Mouse (Mus musculus) limb, embryonic 14.5 days (tissue): Measurements from ENCODE around the gene Slc12a6. TPM values are rescaled to one million over a fixed set of nuclear protein-coding genes. Genes with fewer than 3 reads are reported as not detected.

Source experiments
- ATAC-seq: fragments of 200-750 bp; cut with Nextera tagmentation; 2 replicates; pipeline ENCODE4 v1.8.0; 2017; ENCODE audit warnings: low read depth, moderate number of reproducible peaks, moderate TSS enrichment; ENCODE audit not compliant: low FRiP score
- DNase-seq: peaks from one replicate; pipeline ENCODE4 v3.0.0-alpha.2; 2015; ENCODE audit warnings: low spot score
- H3K27ac ChIP-seq: fragments of 300-500 bp; sonication (generic); replicated peaks from 2 replicates; pipeline ENCODE4 v1.5.1; 2014; ENCODE audit warnings: low read depth, mild to moderate bottlenecking, low read length, moderate library complexity, mixed read lengths
- H3K27me3 ChIP-seq: fragments of 300-500 bp; sonication (generic); 2 replicates; pipeline ENCODE4 v1.6.1; 2014; ENCODE audit warnings: low read length, mixed read lengths; ENCODE audit not compliant: control insufficient read depth, insufficient read depth
- H3K36me3 ChIP-seq: fragments of 300-500 bp; sonication (generic); 2 replicates; pipeline ENCODE4 v1.6.1; 2014; ENCODE audit warnings: mild to moderate bottlenecking, low read length, moderate library complexity, mixed read lengths; ENCODE audit not compliant: control insufficient read depth, insufficient read depth
- H3K4me1 ChIP-seq: fragments of 300-500 bp; sonication (generic); 2 replicates; pipeline ENCODE4 v1.6.1; 2014; ENCODE audit warnings: antibody characterized with exemption, low read length, mixed read lengths; ENCODE audit not compliant: control insufficient read depth, insufficient read depth
- H3K4me2 ChIP-seq: fragments of 300-500 bp; sonication (generic); replicated peaks from 2 replicates; pipeline ENCODE4 v1.6.1; 2014; ENCODE audit warnings: low read depth, mild to moderate bottlenecking, low read length, moderate library complexity; ENCODE audit not compliant: severe bottlenecking
- H3K4me3 ChIP-seq: fragments of 300-500 bp; sonication (generic); replicated peaks from 2 replicates; pipeline ENCODE4 v1.5.1; 2014; ENCODE audit warnings: low read length
- H3K9ac ChIP-seq: fragments of 300-500 bp; sonication (generic); 2 replicates; pipeline ENCODE4 v1.6.1; 2014; ENCODE audit warnings: mild to moderate bottlenecking, low read depth, low read length, moderate library complexity; ENCODE audit not compliant: severe bottlenecking
- H3K9me3 ChIP-seq: fragments of 300-500 bp; sonication (generic); 2 replicates; pipeline ENCODE4 v1.6.1; 2016; ENCODE audit warnings: low read length; ENCODE audit not compliant: control insufficient read depth
- POLR2A ChIP-seq: fragments of 200-500 bp; IDR thresholded peaks from 2 replicates; pipeline ENCODE4 v1.8.0; 2012; ENCODE audit warnings: inconsistent platforms, mild to moderate bottlenecking, moderate library complexity, borderline replicate concordance; ENCODE audit not compliant: insufficient read depth, insufficient read length; ENCODE audit errors: extremely low read depth
- WGBS: fragments of 180-500 bp; shearing (Covaris S2); extraction: QIAGEN DNeasy Blood & Tissue Kit; methylation state at CpG from one replicate; pipeline ENCODE4 v1.1.7; 2014; 5-methylcytosine and 5-hydroxymethylcytosine counted together
- polyA plus RNA-seq, 2 experiments: library from polyadenylated mRNA; depleted of rRNA in 1 of 2; stranded (reverse) in 1 of 2; unstranded in 1 of 2; fragments of >200 nt; fragmentation: Nextera tagmentation in 1 of 2; extraction: Ambion mirVana in 1 of 2; gene quantifications; 2 replicates each; pipeline versions ENCODE4 v1.2.1 to v1.2.3; 2012 to 2014

Slc12a6 gene
- polyA plus RNA-seq, 2 experiments, result 14.1 to 32.5 TPM

DNA sequence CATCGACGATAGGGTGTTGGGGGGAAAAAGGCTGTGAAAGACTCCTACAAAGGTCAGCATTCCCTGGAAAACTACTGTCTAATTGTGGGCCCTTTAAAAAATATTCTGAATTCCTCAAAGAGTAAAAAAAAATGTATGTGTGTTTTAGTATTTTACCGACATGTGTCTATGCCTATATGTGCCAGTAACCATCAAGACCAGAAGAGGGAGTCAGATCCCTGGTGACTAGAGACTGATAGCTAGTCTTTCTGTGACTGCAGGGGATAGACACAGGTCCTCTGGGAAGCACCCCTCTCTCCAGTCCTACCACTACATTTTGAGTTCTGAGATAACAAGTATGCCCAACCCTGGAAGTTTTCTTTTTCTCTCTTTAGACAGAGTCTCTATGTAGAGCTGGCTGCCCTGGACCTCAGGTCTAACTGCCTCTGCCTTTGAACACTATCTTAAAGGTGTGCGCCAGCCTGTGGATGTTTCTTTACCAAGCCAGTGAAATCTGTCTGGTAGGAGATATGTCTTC is 2.8 kb upstream of the Slc12a6 start:
- H3K36me3 ChIP-seq, result no peaks in the 10 kb centered on the region
- DNase-seq (no peak), ATAC-seq (no peak)
- no peaks in the 10 kb centered on the region for H3K9me3 ChIP-seq
- 38% methylated on average over 4 of the region's 4 CpGs for WGBS
- no peak for TF ChIP-seq POLR2A
- H3K4me3 ChIP-seq, result peak overlapping the region; percentile 66
- no peaks in the 10 kb centered on the region for H3K27me3 ChIP-seq
- peak overlapping the region; percentile 66 for H3K4me2 ChIP-seq
- peaks cover 12% of the 10 kb centered on the region for H3K4me1 ChIP-seq
- no peak overlapping the region for H3K27ac ChIP-seq
- H3K9ac ChIP-seq, result peak overlapping the region; percentile 65; the same call in 1 of the 2 replicates

DNA sequence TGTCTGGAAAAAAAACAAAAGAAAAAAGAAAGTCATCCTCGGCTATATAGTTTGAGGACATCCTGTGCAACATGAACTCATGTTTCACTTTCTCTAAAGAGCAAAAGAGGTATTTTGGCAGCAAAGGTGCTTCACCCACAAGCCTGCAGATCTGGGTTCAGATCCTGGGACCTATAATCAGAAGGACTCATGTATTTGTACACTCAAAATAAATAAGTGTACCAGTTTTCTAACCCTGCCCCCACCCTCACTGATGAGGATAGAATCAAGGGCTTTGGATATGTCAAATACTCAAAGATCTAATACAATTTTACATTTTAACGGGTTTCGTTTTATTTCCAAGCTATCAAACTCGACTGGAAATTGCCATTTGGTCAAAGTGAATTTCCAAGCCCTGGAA is 1.3 kb upstream of the Slc12a6 start:
- DNase-seq, result no peak

DNA sequence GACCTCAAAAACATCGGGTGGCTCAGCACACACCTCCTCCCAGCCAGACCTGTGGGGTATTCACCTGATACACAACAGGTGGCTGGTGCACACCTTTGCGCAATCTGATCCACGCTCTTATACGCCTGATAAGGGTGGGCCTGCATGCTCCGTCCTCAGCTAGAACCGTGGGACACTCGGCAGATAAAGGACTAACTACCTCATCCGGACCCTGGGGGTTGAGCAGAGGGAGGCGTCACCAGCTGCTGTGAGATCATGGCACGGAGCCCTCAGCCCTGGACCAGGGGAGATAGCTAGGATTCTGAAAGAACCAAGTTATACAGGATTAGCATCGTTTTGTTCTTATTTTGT is 592 bp downstream of the Slc12a6 start, which contains the start of gene Gm21985:
Gm21985 (plus strand) TSS at position 73 of the 351 bp plus-strand sequence.
- H3K27ac ChIP-seq, result peak within 1 kb of the TSS; percentile 78
- 1% methylated on average over 11 of the region's 11 CpGs for WGBS
- H3K4me1 ChIP-seq, result peaks cover 12% of the 10 kb centered on the region
- H3K9ac ChIP-seq, result peak within 1 kb of the TSS; percentile 78
- ATAC-seq (peak; percentile 25), DNase-seq (peak; percentile 40)
- H3K4me2 ChIP-seq, result peak within 1 kb of the TSS; percentile 84
- H3K9me3 ChIP-seq, result no peaks in the 10 kb centered on the region
- no peaks in the 10 kb centered on the region for H3K27me3 ChIP-seq
- no peak for TF ChIP-seq POLR2A
- peak within 1 kb of the TSS; percentile 78 for H3K4me3 ChIP-seq
- H3K36me3 ChIP-seq, result no peaks in the 10 kb centered on the region

More for the DNA sequence above, 1.3 kb upstream of the Slc12a6 start:
- ATAC-seq, result no peak
- no peak overlapping the region for H3K9ac ChIP-seq
- WGBS, result 76% methylated on average over 4 of the region's 4 CpGs
- TF ChIP-seq POLR2A, result no peak
- no peaks in the 10 kb centered on the region for H3K36me3 ChIP-seq
- peaks cover 12% of the 10 kb centered on the region for H3K4me1 ChIP-seq
- H3K4me2 ChIP-seq, result no peak overlapping the region
- H3K27ac ChIP-seq, result no peak overlapping the region
- no peak overlapping the region for H3K4me3 ChIP-seq
- no peaks in the 10 kb centered on the region for H3K27me3 ChIP-seq
- no peaks in the 10 kb centered on the region for H3K9me3 ChIP-seq

DNA sequence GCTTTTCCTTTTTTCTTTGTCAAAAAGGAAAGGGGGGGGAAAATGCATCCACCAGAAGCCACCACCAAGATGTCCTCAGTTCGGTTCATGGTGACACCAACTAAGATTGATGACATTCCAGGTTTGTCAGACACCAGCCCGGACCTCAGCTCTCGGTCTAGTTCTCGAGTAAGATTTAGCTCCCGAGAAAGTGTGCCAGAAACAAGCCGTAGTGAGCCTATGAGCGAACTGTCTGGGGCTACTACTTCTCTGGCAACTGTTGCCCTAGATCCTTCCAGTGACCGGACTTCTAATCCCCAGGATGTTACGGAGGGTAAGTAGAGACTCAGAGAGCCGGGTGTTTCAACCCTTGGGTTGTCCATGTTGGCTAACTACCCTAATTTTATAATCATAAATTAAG is 1.2 kb downstream of the Slc12a6 start:
- TF ChIP-seq POLR2A, result no peak
- no peak for DNase-seq
- Histone ChIP-seq H3K4me1 (peaks cover 12% of the 10 kb centered on the region), H3K9ac (no peak overlapping the region), H3K9me3 (no peaks in the 10 kb centered on the region), H3K4me3 (peak overlapping the region; percentile 78), H3K27ac (no peak overlapping the region), H3K4me2 (peak overlapping the region; percentile 84), H3K27me3 (no peaks in the 10 kb centered on the region), H3K36me3 (no peaks in the 10 kb centered on the region)
- ATAC-seq, result no peak
- 33% methylated on average over 10 of the region's 10 CpGs for WGBS

DNA sequence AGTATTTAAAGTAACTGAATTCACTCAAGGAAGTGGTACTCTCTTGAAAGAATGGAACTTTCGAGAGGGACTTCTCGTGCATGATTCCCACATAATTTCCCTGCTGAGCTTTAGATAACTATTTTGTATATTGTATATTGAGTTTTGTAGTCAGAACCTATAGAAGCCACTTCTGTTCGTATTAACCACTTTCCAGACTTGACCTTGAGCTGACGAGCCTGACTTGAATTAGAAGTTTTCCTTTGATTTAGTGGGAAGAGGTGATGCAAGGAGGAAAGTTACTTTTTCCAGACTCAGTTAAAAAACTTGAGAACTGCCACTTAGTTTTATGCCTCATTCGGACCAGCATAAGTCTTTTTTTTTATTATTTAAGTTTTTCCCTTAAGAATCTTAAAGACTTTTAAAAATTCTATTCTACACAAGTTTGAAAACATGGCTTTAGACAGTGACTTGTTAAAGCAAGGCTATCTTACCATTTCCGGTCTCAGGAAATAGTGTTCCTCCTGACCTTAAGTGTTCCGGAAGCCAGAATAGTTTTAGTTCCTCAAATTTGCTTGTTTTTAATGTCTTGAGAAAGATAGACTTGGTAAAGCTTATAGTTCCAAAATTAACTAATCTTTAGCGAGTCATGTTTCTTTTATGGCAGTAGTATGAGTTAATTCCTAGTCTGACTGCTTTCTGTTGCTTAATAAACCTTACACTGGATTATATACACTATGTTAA is 2.1 kb downstream of the Slc12a6 start:
- no peak overlapping the region for H3K27ac ChIP-seq
- no peak for TF ChIP-seq POLR2A
- no peaks in the 10 kb centered on the region for H3K27me3 ChIP-seq
- 70% methylated on average over 8 of the region's 8 CpGs for WGBS
- H3K9me3 ChIP-seq, result no peaks in the 10 kb centered on the region
- ATAC-seq (no peak), DNase-seq (no peak)
- H3K36me3 ChIP-seq, result no peaks in the 10 kb centered on the region
- peak overlapping the region; percentile 84 for H3K4me2 ChIP-seq
- no peak overlapping the region for H3K4me3 ChIP-seq
- H3K4me1 ChIP-seq, result peaks cover 10% of the 10 kb centered on the region
- H3K9ac ChIP-seq, result no peak overlapping the region
